Mouse (Mus musculus) hindbrain, embryonic 14.5 days (tissue): ENCODE measurements around the gene Hes2. TPM values are rescaled to one million over a fixed set of nuclear protein-coding genes. Genes with fewer than 3 reads are reported as not detected.

Source experiments
- ATAC-seq: fragments of 200-750 bp; cut with Nextera tagmentation; 2 replicates; pipeline ENCODE4 v1.8.0; 2017; ENCODE audit warnings: moderate number of reproducible peaks, mild to moderate bottlenecking, moderate TSS enrichment, moderate library complexity; ENCODE audit not compliant: low FRiP score
- DNase-seq: peaks from one replicate; pipeline ENCODE4 v3.0.0-alpha.2; 2015; ENCODE audit warnings: low spot score
- H3K27ac ChIP-seq: fragments of 300-500 bp; sonication (generic); 2 replicates; pipeline ENCODE4 v1.5.1; 2014; ENCODE audit warnings: mild to moderate bottlenecking, moderate library complexity
- H3K27me3 ChIP-seq: fragments of 300-500 bp; sonication (generic); 2 replicates; pipeline ENCODE4 v1.6.1; 2014; ENCODE audit warnings: mild to moderate bottlenecking, low read length, mixed read lengths; ENCODE audit not compliant: control insufficient read depth, insufficient read depth
- H3K36me3 ChIP-seq: fragments of 300-500 bp; sonication (generic); replicated peaks from 2 replicates; pipeline ENCODE4 v1.6.1; 2014; ENCODE audit not compliant: control insufficient read depth, insufficient read depth
- H3K4me1 ChIP-seq: fragments of 300-500 bp; sonication (generic); replicated peaks from 2 replicates; pipeline ENCODE4 v1.6.1; 2014; ENCODE audit warnings: antibody characterized with exemption, low read length, mixed read lengths; ENCODE audit not compliant: control insufficient read depth, insufficient read depth
- H3K4me2 ChIP-seq: fragments of 300-500 bp; sonication (generic); replicated peaks from 2 replicates; pipeline ENCODE4 v1.6.1; 2014; ENCODE audit warnings: mild to moderate bottlenecking, moderate library complexity
- H3K4me3 ChIP-seq: fragments of 300-500 bp; sonication (generic); replicated peaks from 2 replicates; pipeline ENCODE4 v1.5.1; 2014; ENCODE audit warnings: mild to moderate bottlenecking, low read length
- H3K9ac ChIP-seq: fragments of 300-500 bp; sonication (generic); 2 replicates; pipeline ENCODE4 v1.6.1; 2014
- H3K9me3 ChIP-seq: fragments of 300-500 bp; sonication (generic); 2 replicates; pipeline ENCODE4 v1.6.1; 2016; ENCODE audit warnings: low read length; ENCODE audit not compliant: control insufficient read depth
- WGBS: fragments of 180-500 bp; shearing (Covaris S2); extraction: QIAGEN DNeasy Blood & Tissue Kit; methylation state at CpG from one replicate; pipeline ENCODE4 v1.1.7; 2014; 5-methylcytosine and 5-hydroxymethylcytosine counted together
- polyA plus RNA-seq: library from polyadenylated mRNA; unstranded; fragments of >200 nt; fragmentation: Nextera tagmentation; extraction: Ambion mirVana; gene quantifications from 2 replicates; pipeline ENCODE4 v1.2.1, GENCODE M21; 2014

Hes2 gene
- polyA plus RNA-seq, 1 experiment from 2014 or later: not detected

DNA sequence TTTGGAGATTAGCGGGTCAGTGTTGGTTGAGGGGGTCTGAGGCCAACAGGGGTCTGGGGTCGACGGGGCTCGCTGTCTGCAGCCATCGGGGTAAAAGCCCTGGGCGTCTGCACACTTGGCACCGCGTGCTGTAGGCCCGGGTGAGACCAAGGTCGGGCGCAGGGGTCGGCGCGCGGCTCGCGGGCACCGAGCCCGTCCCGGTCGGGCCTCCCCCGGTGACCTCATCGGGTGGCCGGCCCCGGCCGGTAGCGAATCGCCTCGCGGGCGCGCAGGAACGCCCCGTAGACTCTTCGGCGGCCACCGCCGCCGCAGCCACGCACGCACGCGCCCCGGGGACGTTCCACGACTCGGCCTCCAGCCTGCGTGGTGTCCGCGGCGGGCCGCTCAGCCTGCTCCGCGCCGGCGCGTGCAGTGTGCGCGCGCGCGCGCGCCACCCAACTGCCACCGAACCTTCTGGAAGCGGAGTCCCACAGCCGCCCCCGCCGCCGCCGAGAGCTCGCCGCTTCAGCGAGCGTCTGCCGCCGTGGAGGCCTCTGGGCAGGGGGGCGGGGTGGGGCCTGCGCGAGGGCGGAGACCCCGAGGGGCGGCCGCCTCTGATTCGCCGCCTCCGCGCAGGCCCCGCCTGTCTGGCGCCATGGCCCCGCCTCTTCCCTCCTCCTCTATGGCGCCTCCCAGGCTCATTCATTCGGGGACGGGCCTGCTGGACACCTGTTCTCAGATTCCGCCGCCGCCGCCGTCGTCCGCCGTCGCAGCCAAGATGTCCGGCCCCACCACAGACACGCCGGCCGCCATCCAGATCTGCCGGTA lies 19.1 kb downstream of the Hes2 start, which contains the start of gene Acot7:
Gene Acot7, plus strand, starts transcription at position 598 of the 807 bp plus-strand sequence.
- peak; percentile 95 for DNase-seq
- peak within 1 kb of the TSS; percentile 82 for H3K9ac ChIP-seq
- 0 out of 2 replicates have a peak, but pooled peaks cover 4% of the 10 kb centered on the region for H3K36me3 ChIP-seq
- peaks cover 20% of the 10 kb centered on the region; the same call in 1 of the 2 replicates for H3K4me1 ChIP-seq
- H3K9me3 ChIP-seq: no peaks in the 10 kb centered on the region
- peak; percentile 96 for ATAC-seq
- peak within 1 kb of the TSS; percentile 87 for H3K27ac ChIP-seq
- H3K27me3 ChIP-seq: peaks cover 23% of the 10 kb centered on the region; the same call in 1 of the 2 replicates
- peak within 1 kb of the TSS; percentile 94 for H3K4me2 ChIP-seq
- under 1% methylated on average over 86 of the region's 108 CpGs for WGBS
- peak within 1 kb of the TSS; percentile 86 for H3K4me3 ChIP-seq

DNA sequence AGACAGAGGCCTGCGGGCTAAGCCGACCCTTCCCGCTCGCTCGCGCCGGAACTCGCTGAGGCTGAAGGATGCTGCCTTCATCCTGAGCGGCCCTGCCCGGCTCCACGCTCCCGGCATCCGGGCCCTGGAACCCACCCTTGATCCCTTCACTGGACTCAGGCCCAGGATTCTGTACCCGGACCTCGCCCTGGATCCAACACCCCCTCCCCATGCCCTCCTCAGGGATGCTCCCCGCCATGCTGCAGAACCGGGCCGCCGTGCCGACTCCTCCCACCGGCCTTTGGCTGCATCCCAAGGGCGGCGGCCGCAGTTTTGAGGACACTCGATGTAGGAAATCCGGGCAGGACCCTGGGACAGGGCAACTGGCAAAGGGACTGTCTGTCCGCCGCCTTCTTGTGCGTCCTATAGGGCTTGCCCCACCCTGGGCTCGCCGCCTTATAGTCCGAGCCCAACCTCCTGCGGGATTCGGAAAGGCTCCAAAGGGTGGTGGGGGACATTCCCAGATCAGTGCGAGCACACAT lies 19.7 kb downstream of the Hes2 start:
- Histone ChIP-seq H3K9me3 (no peaks in the 10 kb centered on the region), H3K36me3 (0 out of 2 replicates have a peak, but pooled peaks cover 7% of the 10 kb centered on the region), H3K4me3 (peak overlapping the region; percentile 86), H3K4me1 (peaks cover 20% of the 10 kb centered on the region; the same call in 1 of the 2 replicates), H3K9ac (peak overlapping the region; percentile 82), H3K27ac (peak overlapping the region; percentile 84), H3K4me2 (peak overlapping the region; percentile 94), H3K27me3 (peaks cover 23% of the 10 kb centered on the region; the same call in 1 of the 2 replicates)
- DNase-seq (no peak), ATAC-seq (peak; percentile 69)
- 2% methylated on average over 35 of the region's 35 CpGs for WGBS

DNA sequence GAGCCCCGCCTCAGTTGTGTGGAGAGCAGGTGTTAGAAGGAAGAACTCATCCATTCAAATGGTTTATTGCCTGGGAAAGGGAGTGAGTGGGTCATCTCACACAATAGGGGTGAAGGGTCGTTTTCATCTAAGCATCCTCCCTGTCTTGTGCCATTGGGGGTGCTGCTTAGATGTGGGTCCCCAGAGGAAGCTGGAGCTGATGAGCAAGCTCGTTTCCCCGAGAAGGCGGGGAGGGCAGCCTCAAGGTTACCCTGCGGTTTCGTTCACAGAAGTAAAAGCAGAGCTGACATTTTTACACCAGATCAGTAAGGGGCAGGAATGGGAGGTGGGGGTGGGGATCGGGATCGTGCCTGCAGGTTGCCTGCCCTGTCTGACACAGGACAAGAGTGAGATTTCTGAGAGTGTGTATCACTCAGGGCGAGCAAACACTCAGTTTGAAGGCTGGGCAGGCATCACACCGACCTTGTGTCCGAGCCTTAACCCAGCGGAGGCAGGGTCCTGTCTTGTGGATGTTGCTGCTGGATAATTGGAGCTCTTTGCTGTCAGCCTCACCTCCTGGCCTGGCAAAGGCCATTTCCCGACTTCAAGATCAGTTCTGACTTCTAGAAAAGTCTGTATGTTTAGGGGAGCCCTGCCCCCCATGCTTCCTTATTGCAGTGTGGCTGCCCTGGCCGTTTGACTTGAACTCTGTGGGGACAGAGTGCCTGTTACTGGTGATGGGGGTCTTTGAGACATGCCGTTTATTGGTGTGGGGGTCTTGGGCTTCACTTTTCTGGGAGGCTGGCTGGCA lies 20.4 kb downstream of the Hes2 start:
- Histone ChIP-seq H3K36me3 (0 out of 2 replicates have a peak, but pooled peaks cover 7% of the 10 kb centered on the region), H3K9me3 (no peaks in the 10 kb centered on the region), H3K4me2 (peak overlapping the region; percentile 94), H3K4me1 (peaks cover 20% of the 10 kb centered on the region; the same call in 1 of the 2 replicates), H3K27ac (peak overlapping the region; percentile 84), H3K27me3 (peaks cover 15% of the 10 kb centered on the region; the same call in 1 of the 2 replicates), H3K9ac (peak overlapping the region; percentile 82), H3K4me3 (peak overlapping the region; percentile 86)
- ATAC-seq (no peak; the same call in 1 of the 2 replicates), DNase-seq (no peak)
- WGBS: 22% methylated on average over 16 of the region's 16 CpGs

DNA sequence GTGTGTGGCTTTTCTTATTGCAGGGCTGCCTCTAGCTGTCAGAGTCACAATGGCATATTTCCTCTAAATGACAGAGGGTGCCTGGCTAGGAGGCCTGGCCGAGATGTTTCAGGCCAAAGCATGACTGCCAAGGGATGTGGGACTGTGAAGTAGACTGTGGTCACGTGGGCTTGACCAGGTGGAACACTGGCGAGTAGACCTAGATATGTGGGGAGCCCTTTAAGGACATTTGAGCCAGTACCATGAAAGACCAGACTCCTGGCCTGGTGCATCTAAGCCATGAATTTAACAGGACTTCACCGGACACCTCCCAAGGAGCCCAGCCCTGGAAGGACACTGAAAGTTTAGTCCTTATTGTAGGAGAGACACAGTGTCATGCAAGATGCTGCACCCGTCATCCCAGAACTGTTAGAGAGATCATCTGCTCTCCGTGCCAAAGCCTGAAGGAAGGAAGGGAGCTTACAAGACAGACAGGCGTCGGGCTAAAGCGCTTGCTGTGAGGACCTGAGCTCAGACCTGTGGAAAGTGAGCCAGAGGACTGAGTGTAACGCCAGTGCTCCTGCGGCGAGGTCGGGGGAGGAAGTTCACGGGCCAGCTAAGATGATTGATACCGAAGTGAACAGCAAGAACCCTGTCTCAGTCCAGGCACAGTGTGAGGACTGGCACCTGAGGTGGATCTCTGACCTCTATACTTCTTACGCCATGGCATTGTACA lies 21.4 kb downstream of the Hes2 start:
- Histone ChIP-seq H3K4me1 (peaks cover 20% of the 10 kb centered on the region; the same call in 1 of the 2 replicates), H3K4me2 (peak overlapping the region; percentile 94), H3K27me3 (0 out of 2 replicates have a peak, but pooled peaks cover 7% of the 10 kb centered on the region), H3K36me3 (0 out of 2 replicates have a peak, but pooled peaks cover 7% of the 10 kb centered on the region), H3K4me3 (peak overlapping the region; percentile 86; the same call in 1 of the 2 replicates), H3K9ac (0 out of 2 replicates have a peak overlapping the region, but pooled peaks have one; percentile 82), H3K27ac (no peak overlapping the region), H3K9me3 (no peaks in the 10 kb centered on the region)
- ATAC-seq (no peak), DNase-seq (no peak)
- WGBS: 86% methylated on average over 16 of the region's 16 CpGs

DNA sequence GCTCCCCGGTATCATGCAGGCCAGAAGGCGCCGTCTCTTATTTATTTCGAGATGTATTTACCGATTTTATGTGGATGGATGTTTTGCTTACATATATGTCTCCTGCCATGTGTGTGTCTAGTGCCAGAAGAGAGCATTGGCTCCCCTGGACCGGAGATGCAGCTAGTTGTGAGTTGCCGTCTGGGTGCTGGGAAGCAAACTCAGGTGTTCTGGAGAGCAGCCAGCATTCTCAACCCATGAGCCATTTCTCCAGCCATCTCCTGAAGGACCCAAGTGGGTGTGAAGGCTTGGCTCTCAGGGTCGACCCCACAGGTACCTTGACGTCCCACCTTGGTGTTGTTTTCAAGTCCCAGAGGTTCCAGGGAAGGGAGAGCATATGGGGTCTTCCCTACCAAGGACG lies 23.5 kb downstream of the Hes2 start:
- Histone ChIP-seq H3K36me3 (0 out of 2 replicates have a peak, but pooled peaks cover 7% of the 10 kb centered on the region), H3K27ac (no peak overlapping the region), H3K9ac (no peak overlapping the region), H3K4me2 (no peak overlapping the region), H3K4me1 (peaks cover 33% of the 10 kb centered on the region), H3K9me3 (no peaks in the 10 kb centered on the region), H3K27me3 (no peaks in the 10 kb centered on the region), H3K4me3 (no peak overlapping the region)
- WGBS: 90% methylated on average over 10 of the region's 10 CpGs
- ATAC-seq: no peak
- no peak for DNase-seq

DNA sequence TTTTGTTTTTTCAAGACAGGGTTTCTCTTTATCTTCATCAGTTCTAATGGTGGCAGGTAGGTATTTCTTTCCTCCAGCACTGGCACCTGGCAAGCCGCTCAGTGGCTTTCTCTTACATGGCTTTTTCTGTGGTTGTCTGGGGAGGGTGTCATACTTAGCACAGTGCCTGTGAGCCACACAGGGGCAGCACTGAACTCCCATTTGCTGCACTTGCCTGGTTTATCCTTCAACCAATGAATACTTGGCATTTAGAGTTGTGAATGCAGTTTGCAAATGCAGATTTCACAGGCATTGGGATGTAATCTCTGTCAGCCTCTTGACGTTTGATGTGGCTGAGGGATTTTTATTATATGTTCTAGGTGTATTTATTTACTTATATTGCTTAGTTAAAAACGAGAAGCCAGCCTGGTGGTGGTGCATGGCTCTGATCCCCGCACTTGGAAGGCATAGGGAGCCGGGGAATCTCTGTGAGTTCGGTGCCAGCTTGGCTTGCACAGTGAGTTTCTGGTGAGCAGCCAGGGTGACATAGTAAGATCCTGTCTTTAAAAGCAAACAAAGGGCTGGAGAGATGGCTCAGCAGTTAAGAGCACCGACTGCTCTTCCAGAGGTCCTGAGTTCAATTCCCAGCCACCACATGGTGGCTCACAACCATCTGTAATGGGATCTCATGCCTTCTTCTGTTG lies 25.8 kb downstream of the Hes2 start:
- Histone ChIP-seq H3K4me1 (peaks cover 22% of the 10 kb centered on the region), H3K9me3 (no peaks in the 10 kb centered on the region), H3K36me3 (peaks cover 7% of the 10 kb centered on the region; the same call in 1 of the 2 replicates), H3K9ac (no peak overlapping the region), H3K27ac (no peak overlapping the region), H3K4me3 (no peak overlapping the region), H3K27me3 (no peaks in the 10 kb centered on the region), H3K4me2 (no peak overlapping the region)
- 61% methylated on average over 7 of the region's 7 CpGs for WGBS
- peak; percentile 35 for DNase-seq
- no peak for ATAC-seq

DNA sequence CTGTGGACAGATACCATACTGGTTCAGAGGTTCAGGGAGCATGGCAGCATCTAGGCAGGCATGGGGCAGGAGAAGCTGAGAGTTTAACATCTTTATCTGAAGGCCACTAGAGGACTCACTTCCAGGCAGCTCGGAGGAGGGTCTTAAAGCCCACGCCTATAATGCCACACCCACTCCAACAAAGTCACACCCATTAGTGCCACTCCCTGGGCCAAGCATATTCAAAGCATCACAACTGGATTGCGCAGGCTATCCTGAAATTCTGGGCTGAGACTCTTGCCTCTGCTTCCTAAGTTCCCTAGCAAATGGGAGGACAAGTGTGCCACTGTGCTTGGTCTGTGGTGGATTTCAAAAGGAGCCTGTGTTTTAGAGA lies 26.5 kb downstream of the Hes2 start:
- Histone ChIP-seq H3K4me3 (no peak overlapping the region), H3K9me3 (no peaks in the 10 kb centered on the region), H3K9ac (peak overlapping the region; percentile 43; the same call in 1 of the 2 replicates), H3K36me3 (peaks cover 7% of the 10 kb centered on the region; the same call in 1 of the 2 replicates), H3K27me3 (no peaks in the 10 kb centered on the region), H3K4me2 (peak overlapping the region; percentile 41; the same call in 1 of the 2 replicates), H3K27ac (peak overlapping the region; percentile 76; the same call in 1 of the 2 replicates), H3K4me1 (peaks cover 17% of the 10 kb centered on the region)
- WGBS: 2% methylated on average over 3 of the region's 3 CpGs
- DNase-seq: no peak
- ATAC-seq: peak; percentile 5; the same call in 1 of the 2 replicates
